28 mouse cellular contexts compared by ENCODE assay signal in the genomic region with DNA sequence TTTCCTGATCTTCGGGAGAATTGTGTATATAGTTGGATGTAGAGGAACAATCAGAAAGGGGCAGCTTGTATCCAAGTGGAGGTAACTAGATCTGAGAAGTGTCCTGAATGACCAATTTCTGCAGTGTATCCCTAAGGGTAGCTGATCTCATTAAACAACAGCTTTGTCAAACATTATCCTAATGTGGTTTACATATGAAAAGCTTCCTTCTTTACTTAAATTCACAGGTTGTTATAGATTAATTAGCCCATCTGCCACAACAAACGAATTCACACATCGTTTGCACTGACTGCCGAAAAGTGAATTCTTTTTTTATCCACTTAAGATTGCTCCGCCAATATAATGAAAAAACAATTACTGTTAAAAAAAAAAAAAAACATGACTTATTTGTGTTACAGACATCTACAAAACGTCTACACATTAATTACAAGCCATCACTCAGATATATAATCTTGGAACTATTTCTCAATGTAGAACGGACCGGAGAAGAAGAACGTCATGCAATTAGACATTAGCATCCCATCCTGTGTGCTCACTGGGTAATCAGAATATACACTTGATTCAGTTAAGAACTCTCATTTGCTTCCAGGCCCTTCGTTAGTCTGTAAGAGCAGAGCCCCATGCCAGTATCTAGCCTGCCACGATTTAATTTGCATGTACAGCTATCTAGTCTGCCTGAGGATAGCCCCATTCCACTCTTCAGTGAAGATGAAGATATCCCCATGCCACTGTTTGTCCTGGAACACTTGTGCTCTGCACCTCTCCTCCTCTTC.
"Had no signal": no experiment of that assay in that cellular context is flagged by ENCODE, and none has a peak within 500 bp of the region (broad histone marks: within the 10 kb centered on the region; RNA-seq: fewer than 3 reads in every experiment).

No protein-coding gene starts in this region.

- H3K27me3 ChIP-seq: heart, embryonic 12.5 days; hindbrain, embryonic 12.5 days; intestine, embryonic 15.5 days; limb, embryonic 12.5 days; liver, embryonic 13.5 days; liver, embryonic 15.5 days had no signal

- H3K27ac ChIP-seq: gastrocnemius, adult 2 months; heart, embryonic 10.5 days; hindbrain, embryonic 10.5 days; hindbrain, embryonic 12.5 days; hindbrain, embryonic 14.5 days; intestine, embryonic 15.5 days; layer of hippocampus, adult 2 months; left cerebral cortex, adult 2 months; limb, embryonic 10.5 days; limb, embryonic 12.5 days; liver, embryonic 13.5 days; liver, embryonic 15.5 days had no signal

- H3K9me3 ChIP-seq: heart, embryonic 10.5 days; heart, embryonic 12.5 days; hindbrain, embryonic 10.5 days; hindbrain, embryonic 12.5 days; intestine, embryonic 15.5 days; limb, embryonic 10.5 days; limb, embryonic 12.5 days; liver, embryonic 13.5 days; liver, embryonic 15.5 days had no signal

- ATAC-seq: hindbrain, embryonic 16.5 days; inflammation-experienced regulatory T-cells, adult 6 months; intestine, embryonic 15.5 days; intestine, postnatal 0 days had no signal

- DNase-seq: gastrocnemius, adult 2 months; gastrocnemius, postnatal 10 days; gastrocnemius, postnatal 25 days; heart, adult 18-20 months; heart, postnatal 10 days; heart, postnatal 4 days; kidney, adult 18-20 months; kidney, adult 8-10 months; kidney, postnatal 10 days; kidney, postnatal 25 days; kidney, postnatal 4 days; liver; liver, embryonic 13.5 days had no signal

- H3K36me3 ChIP-seq: heart, embryonic 10.5 days; heart, embryonic 12.5 days; hindbrain, embryonic 10.5 days; hindbrain, embryonic 12.5 days; intestine, embryonic 15.5 days; limb, embryonic 10.5 days; limb, embryonic 12.5 days; liver, embryonic 13.5 days; liver, embryonic 15.5 days had no signal

- H3K9ac ChIP-seq: heart, embryonic 12.5 days; hindbrain, embryonic 12.5 days; hindbrain, embryonic 14.5 days; intestine, embryonic 15.5 days; limb, embryonic 12.5 days; liver, embryonic 13.5 days; liver, embryonic 15.5 days had no signal

- H3K4me3 ChIP-seq: gastrocnemius, adult 2 months; heart, embryonic 10.5 days; heart, embryonic 12.5 days; hindbrain, embryonic 10.5 days; hindbrain, embryonic 12.5 days; intestine, embryonic 15.5 days; layer of hippocampus, adult 2 months; left cerebral cortex, adult 2 months; limb, embryonic 10.5 days; limb, embryonic 12.5 days; liver, embryonic 13.5 days; liver, embryonic 15.5 days had no signal

- H3K4me1 ChIP-seq: heart, embryonic 10.5 days; heart, embryonic 12.5 days; hindbrain, embryonic 10.5 days; hindbrain, embryonic 12.5 days; intestine, embryonic 15.5 days; limb, embryonic 10.5 days; limb, embryonic 12.5 days; liver, embryonic 13.5 days; liver, embryonic 15.5 days had no signal

- H3K4me2 ChIP-seq: heart, embryonic 12.5 days; hindbrain, embryonic 12.5 days; hindbrain, embryonic 14.5 days; intestine, embryonic 15.5 days; limb, embryonic 12.5 days; liver, embryonic 11.5 days; liver, embryonic 13.5 days; liver, embryonic 15.5 days had no signal
